Comparison of ENCODE assay signal across 26 mouse cellular contexts in the genomic region with DNA sequence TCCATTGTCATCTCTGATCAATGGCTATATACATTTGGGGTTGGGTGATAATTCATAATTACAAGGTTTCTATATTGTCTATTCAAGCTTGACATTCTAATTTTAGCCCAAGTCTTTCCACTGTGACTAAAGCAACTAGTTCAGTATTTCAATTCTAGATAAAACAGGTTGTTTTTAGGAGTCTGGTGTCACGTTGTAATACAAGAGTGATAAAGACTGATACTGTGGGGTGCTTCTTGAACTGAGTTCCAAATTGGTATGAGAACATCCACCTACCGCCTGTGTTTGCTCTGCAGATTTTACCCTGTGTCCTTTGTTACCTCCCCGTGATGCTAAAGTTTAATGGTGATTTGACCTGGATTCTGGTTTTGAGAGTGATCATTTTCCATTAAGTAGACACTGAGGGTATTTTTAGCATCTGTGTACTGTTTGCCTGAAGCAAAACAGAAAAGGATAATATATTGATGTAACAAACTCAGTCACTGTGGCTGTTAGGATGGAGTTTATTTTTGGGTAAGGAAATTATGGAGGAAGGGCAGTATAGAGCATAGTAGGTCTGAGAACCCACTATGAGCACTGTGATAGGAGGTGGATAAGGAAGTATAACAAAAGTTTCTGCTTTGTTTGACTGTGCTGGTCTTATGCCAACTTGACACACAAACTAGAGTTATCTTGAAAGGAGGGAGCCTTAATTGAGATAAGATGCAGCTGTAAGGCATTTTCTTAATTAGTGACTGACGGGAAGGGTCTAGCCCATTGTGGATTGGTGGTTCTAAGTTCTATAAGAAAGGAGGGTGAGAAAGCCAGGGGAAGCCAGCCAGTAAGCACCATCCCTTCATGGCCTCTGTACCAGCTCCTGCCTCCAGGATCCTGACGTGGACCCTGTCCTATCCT.
A peak's percentile ranks its signal among the peaks of the same experiment; 100 is the strongest.
DNase-seq lines count a peak whose midpoint lies in the region; ATAC-seq and TF ChIP-seq lines count a peak whose summit lies in the region.
"Had no signal": no experiment of that assay in that cellular context is flagged by ENCODE, and none has a peak within 500 bp of the region (broad histone marks: within the 10 kb centered on the region; RNA-seq: fewer than 3 reads in every experiment).

No protein-coding gene starts in this region.

- H3K27me3 ChIP-seq in liver, embryonic 13.5 days: no peaks in the 10 kb centered on the region
- no peaks in the 10 kb centered on the region; the same call in 1 of the 2 replicates for H3K27me3 ChIP-seq in liver, embryonic 11.5 days (replicated peaks; ENCODE audit: control insufficient read depth, insufficient read depth, low read length)
- no peaks in the 10 kb centered on the region for H3K27me3 ChIP-seq in CH12.LX (replicated peaks)
- H3K27me3 ChIP-seq: embryonic facial prominence, embryonic 13.5 days; embryonic facial prominence, embryonic 15.5 days; forebrain, embryonic 12.5 days; Patski had no signal

- no peaks in the 10 kb centered on the region for H3K9me3 ChIP-seq in liver, embryonic 13.5 days (replicated peaks)
- no peaks in the 10 kb centered on the region for H3K9me3 ChIP-seq in liver, embryonic 11.5 days (ENCODE audit: control insufficient read depth, low read length)
- H3K9me3 ChIP-seq in CH12.LX (replicated peaks; ENCODE audit: low read length): no peaks in the 10 kb centered on the region

- no peaks in the 10 kb centered on the region for H3K36me3 ChIP-seq in liver, embryonic 13.5 days
- no peaks in the 10 kb centered on the region for H3K36me3 ChIP-seq in liver, embryonic 11.5 days (ENCODE audit: control insufficient read depth, insufficient read depth, low read length)
- H3K36me3 ChIP-seq in CH12.LX (replicated peaks in 1 of 2; ENCODE audit: control insufficient read depth in 1 of 2, insufficient read depth in 1 of 2, low read length in 1 of 2): no peaks in the 10 kb centered on the region
- H3K36me3 ChIP-seq: embryonic facial prominence, embryonic 13.5 days; embryonic facial prominence, embryonic 15.5 days; forebrain, embryonic 10.5 days had no signal

- peak overlapping the region; percentile 48 for H3K27ac ChIP-seq in liver, embryonic 13.5 days
- no peak overlapping the region for H3K27ac ChIP-seq in liver, embryonic 11.5 days (ENCODE audit: low read depth, low read length)
- no peak overlapping the region for H3K27ac ChIP-seq in CH12.LX (ENCODE audit: insufficient read depth, low read depth)
- H3K27ac ChIP-seq: embryonic facial prominence, embryonic 13.5 days; embryonic facial prominence, embryonic 15.5 days; forebrain, embryonic 10.5 days; forebrain, embryonic 12.5 days had no signal

- H3K9ac ChIP-seq in liver, embryonic 13.5 days: no peak overlapping the region
- H3K9ac ChIP-seq in liver, embryonic 11.5 days (ENCODE audit: low read depth, low read length): no peak overlapping the region
- H3K9ac ChIP-seq in CH12.LX (ENCODE audit: insufficient read depth, low read depth): no peak overlapping the region
- H3K9ac ChIP-seq: embryonic facial prominence, embryonic 13.5 days; embryonic facial prominence, embryonic 15.5 days; forebrain, embryonic 12.5 days had no signal

- no peak for DNase-seq in liver, embryonic 13.5 days
- DNase-seq in liver, embryonic 11.5 days (ENCODE audit: low spot score): no peak
- no peak for DNase-seq in CH12.LX (ENCODE audit: extremely low read depth)
- DNase-seq in cerebellum, postnatal 4 days (ENCODE audit: low spot score in 2 of 2): no peak
- no peak for DNase-seq in urinary bladder, postnatal 36 days (ENCODE audit: low spot score in 2 of 2)
- DNase-seq: adrenal gland, adult 8-10 months; adrenal gland, postnatal 14 days; adrenal gland, postnatal 36 days; B cell, adult 2 months; cerebellum, adult 11-12 months; cerebellum, adult 2 months; cerebellum, adult 9-10 months; cerebellum, postnatal 10 days; cerebellum, postnatal 25 days; embryo, embryonic 11 days had no signal

- no peaks in the 10 kb centered on the region for H3K79me2 ChIP-seq in CH12.LX (replicated peaks; ENCODE audit: control insufficient read depth, extremely low read depth, insufficient read depth, poor library complexity, severe bottlenecking)

- in situ Hi-C loops in CH12.LX (cut with MboI; ENCODE audit: low pct_ligation_motif_present, low pct_unique_long_range_greater_than_20kb, low sequenced_read_pairs): no loop called here

- no peak for TF ChIP-seq CTCF in CH12.LX (conservative IDR thresholded peaks at IDR 0.05 in 1 of 2, IDR thresholded peaks at IDR 0.05 in 1 of 2; ENCODE audit: low read depth in 2 of 2, low read length in 2 of 2)

- no peak for TF ChIP-seq RAD21 in CH12.LX (IDR thresholded peaks at IDR 0.05; ENCODE audit: low read depth, low read length)

- no peak for TF ChIP-seq POLR2A in CH12.LX (IDR thresholded peaks at IDR 0.05; ENCODE audit: low read depth, low read length)

- H3K4me2 ChIP-seq in liver, embryonic 13.5 days: no peak overlapping the region
- H3K4me2 ChIP-seq in liver, embryonic 11.5 days: no peak overlapping the region
- no peak overlapping the region for H3K4me2 ChIP-seq in CH12.LX (ENCODE audit: insufficient read depth, low read depth, poor library complexity, severe bottlenecking)
- H3K4me2 ChIP-seq: embryonic facial prominence, embryonic 13.5 days; embryonic facial prominence, embryonic 15.5 days; forebrain, embryonic 12.5 days had no signal

- no peak for ATAC-seq in liver, embryonic 13.5 days (ENCODE audit: low read depth)
- ATAC-seq in liver, embryonic 11.5 days (replicated peaks; ENCODE audit: low FRiP score): no peak
- ATAC-seq in megakaryocyte-erythroid progenitor cell, adult 5-6 weeks (replicated peaks; ENCODE audit: low FRiP score, low TSS enrichment, poor library complexity, severe bottlenecking): peak; percentile 30; the same call in 1 of the 2 replicates
- ATAC-seq: activated CD4-positive, CD25-positive, alpha-beta regulatory T cell, adult 4 months; CD4-positive, CD25-positive, alpha-beta regulatory T cell, adult 4 months; forebrain, embryonic 14.5 days; forebrain, embryonic 16.5 days; Patski had no signal

- H3K4me1 ChIP-seq in liver, embryonic 13.5 days (replicated peaks): peaks cover 36% of the 10 kb centered on the region
- H3K4me1 ChIP-seq in liver, embryonic 11.5 days (replicated peaks; ENCODE audit: control insufficient read depth, insufficient read depth, low read length): no peaks in the 10 kb centered on the region
- peaks cover 2 to 33% of the 10 kb centered on the region in 2 experiments; a peak in 2 of 4 replicates for H3K4me1 ChIP-seq in CH12.LX (ENCODE audit: control insufficient read depth in 1 of 2, insufficient read depth in 2 of 2)
- H3K4me1 ChIP-seq: embryonic facial prominence, embryonic 13.5 days; embryonic facial prominence, embryonic 15.5 days; forebrain, embryonic 10.5 days; forebrain, embryonic 12.5 days had no signal

- TF ChIP-seq EP300 in CH12.LX (IDR thresholded peaks at IDR 0.05; ENCODE audit: low read length): no peak

- WGBS in liver, embryonic 13.5 days (ENCODE audit: insufficient replicate concordance): 67% methylated on average over 5 of the region's 5 CpGs
- WGBS in liver, embryonic 11.5 days: 80% methylated on average over 5 of the region's 5 CpGs

- no peak overlapping the region for H3K4me3 ChIP-seq in liver, embryonic 13.5 days (replicated peaks)
- no peak overlapping the region for H3K4me3 ChIP-seq in liver, embryonic 11.5 days (ENCODE audit: low read depth, low read length)
- H3K4me3 ChIP-seq in CH12.LX (replicated peaks in 1 of 3; ENCODE audit: low read depth in 2 of 3, low read length in 2 of 3, poor library complexity in 1 of 3): no peak overlapping the region
- H3K4me3 ChIP-seq: embryonic facial prominence, embryonic 13.5 days; embryonic facial prominence, embryonic 15.5 days; erythroblast, embryonic 14.5 days; forebrain, embryonic 10.5 days; forebrain, embryonic 12.5 days had no signal

- dilution Hi-C loops in CH12.LX (cut with MboI; ENCODE audit: extremely low pct_ligation_motif_present, extremely low pct_unique_long_range_greater_than_20kb, low sequenced_read_pairs): no loop called here

TF ChIP-seq in CH12.LX, 34 proteins besides CTCF, POLR2A, EP300 and RAD21:
- peak; percentile 11; the same call in 1 of the 2 replicates for TF ChIP-seq ZKSCAN1 (IDR thresholded peaks at IDR 0.05; ENCODE audit: borderline replicate concordance, low read depth, low read length)
- no peak for TF ChIP-seq GABPA (IDR thresholded peaks at IDR 0.05; ENCODE audit: insufficient replicate concordance, low read depth, low read length)
TF ChIP-seq in CH12.LX: peak in this region for 1.
